Mouse (Mus musculus) erythroblast, adult 5-6 weeks (primary cell): Measurements from ENCODE around the gene Tomm40l. TPM values are rescaled to one million over a fixed set of nuclear protein-coding genes. Genes with fewer than 3 reads are reported as not detected.
"Not testable (repeated sequence)": the region's sequence is repeated elsewhere in the genome, so short reads cannot be mapped to it uniquely, and the experiment has no call there.

Experiments
- ATAC-seq: replicated peaks from 2 replicates; pipeline ENCODE4 v1.8.0; 2016; ENCODE audit warnings: moderate number of reproducible peaks, mild to moderate bottlenecking, moderate TSS enrichment, inconsistent platforms; ENCODE audit not compliant: poor library complexity, low FRiP score, severe bottlenecking
- total RNA-seq, 2 experiments: library from RNA; stranded (forward) in 1 of 2; stranded (reverse) in 1 of 2; fragments of 150-400 nt in 1 of 2; fragments of 200-764, 138-1000 nt in 1 of 2; gene quantifications; 2 replicates each; pipeline versions ENCODE4 v1.2.3 to v1.2.4; 2015 to 2017; ENCODE audit warnings: low replicate concordance in 2 of 2

Gene Tomm40l
- total RNA-seq, 2 experiments from 2014 or later, result 2.2 to 4.0 TPM

DNA sequence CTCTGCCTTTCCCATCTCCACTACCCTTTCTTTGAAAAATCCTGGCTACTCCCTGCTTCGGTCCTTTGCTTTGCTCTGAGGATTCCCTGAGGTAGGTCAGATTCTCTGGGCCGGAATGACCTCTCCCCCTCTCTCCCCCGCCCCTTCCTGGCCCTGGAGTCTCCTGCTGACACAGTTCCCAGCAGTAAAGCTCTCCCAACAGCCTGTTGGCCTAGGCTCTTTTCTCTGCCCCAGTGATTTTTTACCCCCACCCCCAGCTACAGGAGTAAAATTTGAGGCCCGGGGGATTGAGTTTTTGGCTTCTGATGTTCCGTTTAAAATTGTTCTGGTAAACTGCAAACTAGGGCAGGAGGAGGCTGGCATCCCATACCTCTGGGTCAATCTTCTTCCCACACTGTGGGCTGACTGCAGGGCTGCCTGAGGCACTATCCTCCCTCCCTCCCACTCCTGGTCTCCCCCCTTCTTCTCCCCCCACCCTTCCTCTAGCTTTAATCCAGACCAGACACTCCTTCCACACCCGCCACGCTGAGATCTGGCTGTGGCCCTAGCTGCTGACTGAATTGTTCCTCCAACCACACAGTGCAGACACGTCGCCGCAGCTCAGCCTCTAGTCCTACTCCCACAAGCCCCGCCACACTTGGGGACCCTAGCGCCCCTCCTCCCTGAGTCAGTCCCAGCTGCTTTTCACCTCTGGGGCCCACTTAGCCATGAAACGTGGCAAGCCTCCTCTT, 29.4 kb upstream of the Tomm40l start:
- ATAC-seq, result no peak

- ATAC-seq, result no peak
Measured at GRCm38 (mm10) chr1:171250680-171251593, 28.6 kb upstream of the Tomm40l start, which contains the start of gene Ndufs2. Ndufs2 (minus strand) TSS chr1:171251388.

DNA sequence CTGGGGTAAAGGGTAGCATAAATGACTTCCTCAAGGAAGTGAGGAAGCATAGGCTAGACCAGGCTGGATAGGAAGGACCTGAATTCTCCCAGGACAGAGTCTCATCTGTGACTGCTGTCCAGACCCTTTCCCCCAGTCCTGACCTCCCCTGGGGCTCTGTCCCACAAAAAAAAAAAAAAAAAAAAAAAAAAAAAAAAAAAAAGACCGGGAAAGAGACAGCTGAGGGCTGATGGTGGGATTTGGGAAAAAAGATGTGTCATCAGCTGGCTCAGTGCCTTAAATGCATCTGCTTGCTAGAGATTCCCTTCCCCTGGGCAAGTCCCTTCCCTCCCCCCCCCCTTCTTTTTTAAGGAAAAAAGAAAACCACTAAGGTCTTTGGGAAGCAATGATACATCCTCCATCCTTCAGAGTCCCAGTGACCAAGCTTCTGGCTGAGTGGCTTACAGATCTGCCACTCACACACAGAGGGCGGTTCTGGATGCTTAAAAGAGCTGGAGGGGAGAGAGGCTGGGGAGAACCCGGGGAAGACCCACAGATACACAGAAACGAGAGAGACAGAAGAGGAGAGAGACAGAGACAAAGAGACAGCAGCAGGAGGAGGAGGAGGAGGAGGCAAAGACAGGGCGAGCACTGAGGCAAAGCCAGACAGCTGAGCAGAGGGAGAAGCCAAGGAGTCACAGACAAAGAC, 27.7 kb upstream of the Tomm40l start, which contains the start of gene Adamts4:
Adamts4 (plus strand) TSS at position 509 of the 688 bp plus-strand sequence.
- ATAC-seq, result no peak

GRCm38 (mm10) chr1:171248386-171249226, 26.3 kb upstream of the Tomm40l start:
- ATAC-seq, result no peak

- no peak for ATAC-seq
Measured at GRCm38 (mm10) chr1:171247916-171248315, 25.6 kb upstream of the Tomm40l start.

DNA sequence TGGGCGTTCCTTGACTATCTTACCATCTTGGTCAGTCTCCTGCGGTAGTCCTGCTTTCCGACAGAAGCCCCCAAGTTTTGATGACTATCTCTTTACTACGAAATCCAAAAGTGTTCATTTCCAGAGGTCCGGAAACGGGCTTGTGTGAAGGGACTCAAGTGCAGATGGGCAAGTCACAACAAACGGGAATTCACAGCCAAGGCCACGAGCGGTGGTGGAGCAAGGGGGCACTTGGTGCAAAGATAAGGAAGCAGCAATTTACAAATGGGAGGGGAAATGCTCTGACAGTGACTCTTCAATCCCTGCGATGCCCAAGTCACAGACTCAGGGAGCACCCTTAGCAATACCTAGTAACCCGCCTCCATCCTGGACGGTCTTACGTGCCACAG, 25.1 kb upstream of the Tomm40l start:
- peak; percentile 12 for ATAC-seq

- ATAC-seq, result peak; percentile 94
Measured at GRCm38 (mm10) chr1:171246709-171247452, 24.6 kb upstream of the Tomm40l start.

GRCm38 (mm10) chr1:171245353-171245752, 23.0 kb upstream of the Tomm40l start:
- ATAC-seq, result no peak

- not testable (repeated sequence) for ATAC-seq
Measured at GRCm38 (mm10) chr1:171241952-171242351, 19.6 kb upstream of the Tomm40l start.

DNA sequence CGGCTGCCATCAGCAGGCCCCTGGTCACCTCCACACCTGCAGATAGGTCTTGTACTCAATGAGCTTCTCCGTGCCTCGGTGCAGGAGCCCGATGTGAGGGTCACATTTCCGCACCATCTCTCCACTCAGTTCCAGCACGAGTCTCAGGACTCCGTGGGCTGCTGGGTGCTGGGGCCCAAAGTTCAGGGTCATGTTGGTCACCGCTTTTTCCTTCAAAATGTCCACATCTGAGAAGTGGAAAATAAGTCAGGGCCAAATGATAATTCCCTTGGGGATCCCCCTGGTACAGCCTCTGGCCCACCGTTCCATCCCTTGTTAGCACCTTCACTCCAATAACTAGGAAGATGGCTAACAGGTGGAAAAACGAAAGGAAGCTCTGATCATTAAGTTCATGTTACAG, 18.6 kb upstream of the Tomm40l start:
- no peak for ATAC-seq

- ATAC-seq, result no peak
Measured at GRCm38 (mm10) chr1:171239992-171240744, 17.9 kb upstream of the Tomm40l start.

GRCm38 (mm10) chr1:171238463-171238862, 16.1 kb upstream of the Tomm40l start:
- peak; percentile 87 for ATAC-seq

GRCm38 (mm10) chr1:171237438-171237837, 15.1 kb upstream of the Tomm40l start:
- ATAC-seq, result no peak

DNA sequence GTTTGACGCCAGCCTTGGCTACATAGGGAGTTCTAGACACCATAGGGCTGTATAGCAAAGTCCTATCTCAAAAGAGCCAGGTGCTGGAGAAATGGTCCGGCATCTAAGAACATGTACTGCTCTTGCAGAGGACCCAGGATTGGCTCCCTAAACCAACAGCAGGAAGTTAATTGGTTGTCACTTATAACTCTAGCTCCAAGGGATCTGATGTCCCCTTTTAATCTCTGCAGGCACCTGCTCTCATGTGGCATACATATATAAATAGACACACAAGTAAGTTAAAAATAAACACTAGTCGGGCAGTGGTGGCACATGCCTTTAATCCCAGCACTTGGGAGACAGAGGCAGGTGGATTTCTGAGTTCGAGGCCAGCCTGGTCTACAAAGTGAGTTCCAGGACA, 13.5 kb upstream of the Tomm40l start:
- ATAC-seq, result no peak

DNA sequence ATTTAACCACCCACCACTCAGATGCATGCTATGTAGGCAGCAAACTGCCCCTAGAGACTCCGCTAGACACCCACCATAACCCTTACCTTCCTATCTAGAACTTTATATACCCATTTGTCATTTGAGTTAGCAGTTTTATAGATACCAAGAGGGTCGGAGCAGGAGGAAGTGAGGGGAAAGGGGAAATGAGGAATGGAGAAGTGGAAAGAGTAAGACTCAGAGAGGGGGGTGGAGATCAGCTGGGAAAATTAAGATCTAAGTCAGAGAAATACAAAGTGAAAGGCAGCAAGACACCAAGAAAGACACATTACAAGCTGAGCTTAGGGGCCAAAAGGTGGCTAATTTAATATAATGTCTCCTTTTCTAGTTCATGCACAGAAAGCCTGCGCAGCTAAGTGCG, 12.2 kb upstream of the Tomm40l start:
- no peak for ATAC-seq

DNA sequence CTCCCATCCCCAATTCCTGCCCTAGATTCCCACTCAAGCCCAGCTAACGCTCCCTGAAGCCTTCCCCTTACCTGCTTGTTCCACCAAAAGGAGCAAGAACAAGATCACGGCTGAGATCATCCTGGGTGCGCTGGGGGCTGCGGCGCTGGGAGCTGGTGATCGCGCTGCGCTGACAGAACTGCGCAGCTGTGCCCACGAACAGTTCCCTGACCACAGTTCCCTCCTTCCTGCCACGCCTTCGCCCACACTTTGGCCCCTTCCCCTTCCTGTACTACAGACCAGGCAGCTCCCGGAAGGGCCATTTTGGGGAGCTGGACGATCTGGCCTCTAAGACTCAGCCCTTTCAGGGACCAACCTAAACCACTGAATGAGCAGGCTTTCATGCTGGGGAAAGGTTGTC, 11.8 kb upstream of the Tomm40l start, which contains the start of gene Fcer1g:
Fcer1g (minus strand) TSS at position 240 of the 400 bp plus-strand sequence.
- ATAC-seq, result no peak

DNA sequence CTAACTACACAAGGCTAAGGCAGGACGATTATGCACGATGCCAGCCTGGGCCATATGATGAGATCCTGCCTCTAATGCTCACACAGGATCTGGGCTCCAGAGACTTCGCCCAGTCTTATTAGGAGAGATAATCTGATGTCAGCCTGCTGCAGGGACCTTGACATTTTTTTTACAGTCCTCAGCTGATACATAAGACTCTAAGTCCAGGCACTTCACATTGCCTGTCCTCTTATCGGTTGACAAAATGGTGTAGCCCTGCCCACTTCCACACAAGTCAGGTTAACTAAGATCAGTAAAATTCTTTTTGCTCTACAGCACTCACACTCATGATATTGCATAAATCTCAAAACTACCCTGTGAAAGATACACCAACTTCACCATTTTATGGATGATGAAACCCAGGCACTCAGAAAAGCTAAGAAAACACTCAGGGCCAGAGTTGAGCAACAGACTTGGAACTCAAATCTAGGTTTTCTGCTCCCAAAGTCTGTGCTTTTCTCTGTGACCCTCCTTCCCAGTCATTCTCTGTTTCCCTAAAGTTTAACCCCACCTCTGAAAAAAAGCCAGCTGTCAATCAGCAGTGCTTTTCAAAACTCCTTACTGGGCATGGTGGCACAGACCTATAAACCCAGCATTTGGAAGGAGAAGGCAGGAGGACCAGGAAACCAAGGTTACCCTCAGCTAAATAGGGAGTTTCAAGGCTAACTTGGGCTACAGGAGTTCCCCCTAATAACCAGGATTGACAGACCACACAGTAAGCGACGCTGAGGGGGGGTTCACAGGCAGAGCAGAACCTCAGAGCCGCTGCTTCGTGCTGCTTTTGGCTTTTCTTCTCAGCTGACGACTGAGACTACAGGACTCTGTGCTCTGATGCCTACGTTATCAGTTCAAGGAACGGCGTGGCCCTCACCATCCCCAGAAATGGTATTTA, 10.8 kb upstream of the Tomm40l start:
- no peak for ATAC-seq
